15 mouse cellular contexts compared by ENCODE assay signal in the genomic region with DNA sequence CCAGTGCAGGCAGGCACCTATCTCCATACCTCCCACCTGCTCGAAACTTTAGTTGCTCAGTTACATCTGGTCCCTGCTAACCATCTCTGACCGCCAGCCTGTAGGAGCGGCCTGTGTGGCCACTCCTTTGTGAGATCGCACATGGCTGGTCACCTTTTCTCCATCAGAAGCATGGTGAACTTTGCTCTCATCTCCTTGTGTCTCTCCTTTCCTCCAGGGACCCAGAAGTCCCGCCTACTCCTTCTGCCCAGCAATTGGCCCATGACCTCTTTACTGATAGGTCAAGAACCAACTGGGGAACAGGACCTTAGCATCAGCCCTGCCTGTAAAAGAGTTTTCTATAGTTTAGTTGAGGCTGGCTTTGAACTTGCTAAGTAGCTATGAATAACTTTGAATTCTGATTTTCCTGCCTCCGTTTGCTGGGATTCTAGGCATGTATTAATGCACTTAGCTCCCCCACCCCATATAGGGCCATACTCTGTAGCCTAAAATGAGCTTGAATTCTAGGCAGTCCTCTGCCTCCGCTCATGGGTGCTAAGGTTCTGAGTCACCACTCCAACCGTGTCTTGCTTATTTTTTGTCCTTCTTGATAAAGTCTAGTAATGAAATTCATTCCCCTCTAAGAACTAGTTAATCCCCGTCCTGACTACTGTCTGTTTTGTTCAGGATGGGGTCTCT. TPM values are rescaled to one million over a fixed set of nuclear protein-coding genes. Genes with fewer than 3 reads are reported as not detected.
DNase-seq lines count a peak whose midpoint lies in the region; ATAC-seq and TF ChIP-seq lines count a peak whose summit lies in the region.
"Had no signal": no experiment of that assay in that cellular context is flagged by ENCODE, and none has a peak within 500 bp of the region (broad histone marks: within the 10 kb centered on the region; RNA-seq: fewer than 3 reads in every experiment).

No protein-coding gene starts in this region.

- peaks cover 52% of the 10 kb centered on the region for H3K79me2 ChIP-seq in CH12.LX (replicated peaks; ENCODE audit: control insufficient read depth, extremely low read depth, insufficient read depth, poor library complexity, severe bottlenecking)

- DNase-seq in midbrain, embryonic 11.5 days (ENCODE audit: low spot score, missing footprints) = peak; percentile 21
- DNase-seq in midbrain, embryonic 10.5 days (ENCODE audit: low spot score) = no peak
- peak; percentile 20 to 41 for DNase-seq in B cell, adult 2 months
- DNase-seq in CH12.LX (ENCODE audit: extremely low read depth) = peak; percentile 93
- DNase-seq: adrenal gland, postnatal 10 days; cerebellum, postnatal 25 days; gastrocnemius, postnatal 14 days had no signal

- 0 out of 2 replicates have a peak, but pooled peaks cover 3% of the 10 kb centered on the region for H3K4me1 ChIP-seq in midbrain, embryonic 11.5 days (ENCODE audit: control insufficient read depth, insufficient read depth, low read length)
- H3K4me1 ChIP-seq in midbrain, embryonic 10.5 days = peaks cover 9% of the 10 kb centered on the region
- H3K4me1 ChIP-seq in CH12.LX (ENCODE audit: control insufficient read depth in 1 of 2, insufficient read depth in 2 of 2) = peaks cover 15 to 42% of the 10 kb centered on the region in 2 experiments
- H3K4me1 ChIP-seq in brown adipose tissue, adult 24 weeks (ENCODE audit: control insufficient read depth, insufficient read depth, insufficient read length, low read length) = peaks cover 4% of the 10 kb centered on the region
- peaks cover 2% of the 10 kb centered on the region for H3K4me1 ChIP-seq in forebrain, embryonic 16.5 days (replicated peaks; ENCODE audit: control insufficient read depth, insufficient read depth, low read length)

- H3K27me3 ChIP-seq in midbrain, embryonic 11.5 days (ENCODE audit: control insufficient read depth, insufficient read depth, low read length) = no peaks in the 10 kb centered on the region
- H3K27me3 ChIP-seq in midbrain, embryonic 10.5 days (ENCODE audit: low read depth, poor library complexity, severe bottlenecking) = no peaks in the 10 kb centered on the region
- H3K27me3 ChIP-seq in CH12.LX (replicated peaks) = no peaks in the 10 kb centered on the region
- no peaks in the 10 kb centered on the region for H3K27me3 ChIP-seq in forebrain, embryonic 16.5 days (replicated peaks; ENCODE audit: control insufficient read depth, insufficient read depth, low read length)
- H3K27me3 ChIP-seq: embryonic facial prominence, embryonic 13.5 days; lung, embryonic 15.5 days had no signal

- no peaks in the 10 kb centered on the region for H3K36me3 ChIP-seq in midbrain, embryonic 11.5 days (ENCODE audit: control insufficient read depth, insufficient read depth, low read length)
- H3K36me3 ChIP-seq in midbrain, embryonic 10.5 days = no peaks in the 10 kb centered on the region
- H3K36me3 ChIP-seq in CH12.LX (replicated peaks in 1 of 2; ENCODE audit: control insufficient read depth in 1 of 2, insufficient read depth in 1 of 2, low read length in 1 of 2) = peaks cover 0 to 14% of the 10 kb centered on the region in 2 experiments
- H3K36me3 ChIP-seq in forebrain, embryonic 16.5 days (ENCODE audit: control insufficient read depth, insufficient read depth) = no peaks in the 10 kb centered on the region

- H3K9me3 ChIP-seq in midbrain, embryonic 11.5 days (ENCODE audit: control insufficient read depth, low read length) = no peaks in the 10 kb centered on the region
- H3K9me3 ChIP-seq in midbrain, embryonic 10.5 days (replicated peaks) = no peaks in the 10 kb centered on the region
- H3K9me3 ChIP-seq in CH12.LX (replicated peaks; ENCODE audit: low read length) = no peaks in the 10 kb centered on the region
- no peaks in the 10 kb centered on the region for H3K9me3 ChIP-seq in forebrain, embryonic 16.5 days (ENCODE audit: control insufficient read depth, low read length)
- H3K9me3 ChIP-seq: embryonic facial prominence, embryonic 13.5 days; lung, embryonic 15.5 days had no signal

- in situ Hi-C loops in CH12.LX (cut with MboI; ENCODE audit: low pct_ligation_motif_present, low pct_unique_long_range_greater_than_20kb, low sequenced_read_pairs) = loop anchor here (5.0 kb wide), 1 partner anchor 43 kb away; no protein-coding TSS in a partner anchor

- no peak for TF ChIP-seq EP300 in CH12.LX (IDR thresholded peaks at IDR 0.05; ENCODE audit: low read length)

- H3K9ac ChIP-seq in midbrain, embryonic 11.5 days (ENCODE audit: low read length) = no peak overlapping the region
- peak overlapping the region; percentile 67 for H3K9ac ChIP-seq in CH12.LX (ENCODE audit: insufficient read depth, low read depth)
- H3K9ac ChIP-seq in forebrain, embryonic 16.5 days (replicated peaks; ENCODE audit: low read depth, low read length) = no peak overlapping the region
- H3K9ac ChIP-seq: embryonic facial prominence, embryonic 13.5 days; lung, embryonic 15.5 days had no signal

- TF ChIP-seq CTCF in CH12.LX (conservative IDR thresholded peaks at IDR 0.05 in 1 of 2, IDR thresholded peaks at IDR 0.05 in 1 of 2; ENCODE audit: low read depth in 2 of 2, low read length in 2 of 2) = no peak

- TF ChIP-seq POLR2A in CH12.LX (IDR thresholded peaks at IDR 0.05; ENCODE audit: low read depth, low read length) = peak; percentile 90

- TF ChIP-seq RAD21 in CH12.LX (IDR thresholded peaks at IDR 0.05; ENCODE audit: low read depth, low read length) = no peak

- no peak overlapping the region for H3K4me3 ChIP-seq in midbrain, embryonic 11.5 days (ENCODE audit: low read depth, low read length)
- no peak overlapping the region for H3K4me3 ChIP-seq in midbrain, embryonic 10.5 days
- H3K4me3 ChIP-seq in CH12.LX (replicated peaks in 1 of 3; ENCODE audit: low read depth in 2 of 3, low read length in 2 of 3, poor library complexity in 1 of 3) = peak overlapping the region; percentile 67 to 91 (median 80)
- no peak overlapping the region for H3K4me3 ChIP-seq in brown adipose tissue, adult 24 weeks (ENCODE audit: insufficient read depth, low read depth, low read length)
- no peak overlapping the region for H3K4me3 ChIP-seq in forebrain, embryonic 16.5 days (replicated peaks; ENCODE audit: low read length)
- H3K4me3 ChIP-seq: embryonic facial prominence, embryonic 13.5 days; lung, embryonic 15.5 days had no signal

- no peak for ATAC-seq in midbrain, embryonic 11.5 days (ENCODE audit: low FRiP score)
- no peak for ATAC-seq in granulocyte monocyte progenitor cell, adult 5-6 weeks (replicated peaks; ENCODE audit: poor library complexity, severe bottlenecking)
- ATAC-seq in forebrain, embryonic 16.5 days = no peak
- ATAC-seq: forebrain, embryonic 14.5 days; hindbrain, embryonic 16.5 days had no signal

- WGBS in midbrain, embryonic 11.5 days = 81% methylated on average over 9 of the region's 9 CpGs
- WGBS in midbrain, embryonic 10.5 days = 90% methylated on average over 9 of the region's 9 CpGs
- 83% methylated on average over 9 of the region's 9 CpGs for WGBS in forebrain, embryonic 16.5 days

- no peak overlapping the region for H3K4me2 ChIP-seq in midbrain, embryonic 11.5 days
- H3K4me2 ChIP-seq in CH12.LX (ENCODE audit: insufficient read depth, low read depth, poor library complexity, severe bottlenecking) = peak overlapping the region; percentile 88
- H3K4me2 ChIP-seq in forebrain, embryonic 16.5 days (ENCODE audit: low read length) = no peak overlapping the region
- H3K4me2 ChIP-seq: embryonic facial prominence, embryonic 13.5 days; lung, embryonic 15.5 days had no signal

- dilution Hi-C loops in CH12.LX (cut with MboI; ENCODE audit: extremely low pct_ligation_motif_present, extremely low pct_unique_long_range_greater_than_20kb, low sequenced_read_pairs) = no loop called here

- H3K27ac ChIP-seq in midbrain, embryonic 11.5 days (ENCODE audit: low read depth, low read length) = no peak overlapping the region
- H3K27ac ChIP-seq in midbrain, embryonic 10.5 days (replicated peaks) = no peak overlapping the region
- peak overlapping the region; percentile 93 for H3K27ac ChIP-seq in CH12.LX (ENCODE audit: insufficient read depth, low read depth)
- 0 out of 2 replicates have a peak overlapping the region, but pooled peaks have one; percentile 11 for H3K27ac ChIP-seq in brown adipose tissue, adult 24 weeks (replicated peaks; ENCODE audit: low read depth, low read length)
- no peak overlapping the region for H3K27ac ChIP-seq in forebrain, embryonic 16.5 days (ENCODE audit: low read length)
- H3K27ac ChIP-seq: embryonic facial prominence, embryonic 13.5 days; kidney, postnatal 0 days; lung, embryonic 15.5 days had no signal

RNA-seq across cellular contexts. Expression of a gene that starts 9.4 kb away (rescaled TPM):
- 7.1 and 7.3 TPM in 2 replicates for polyA plus RNA-seq in midbrain, embryonic 11.5 days (2014; fragmentation: Nextera tagmentation; extraction: Ambion mirVana)
- polyA plus RNA-seq in midbrain, embryonic 10.5 days (2016; fragmentation: Nextera tagmentation; extraction: Ambion mirVana) = 7.5 and 10.1 TPM in 2 replicates
- total RNA-seq in CH12.LX (2012; rRNA removed) (20.8 and 31.5 TPM in 2 replicates), CH12.LX (2014; rRNA removed) (20.1 and 21.1 TPM in 2 replicates)
- 15.8 and 22.9 TPM in 2 replicates for polyA plus RNA-seq in CH12.LX (2012; ENCODE audit: insufficient read length, low read depth)
- 6.6 and 16.6 TPM in 2 replicates for polyA plus RNA-seq in brown adipose tissue, adult 24 weeks (2012; ENCODE audit: insufficient read depth, insufficient read length, missing spikeins)
- total RNA-seq in granulocyte monocyte progenitor cell, adult 5-6 weeks (2014; fragmentation: Nextera tagmentation) = 23.5 and 32.3 TPM in 2 replicates
- 17.1 and 17.8 TPM in 2 replicates for total RNA-seq in granulocyte monocyte progenitor cell, adult 5-6 weeks (2017)
- polyA plus RNA-seq in forebrain, embryonic 16.5 days (2015; fragmentation: Nextera tagmentation; extraction: Ambion mirVana) = 16.1 and 17.9 TPM in 2 replicates

RNA-seq across cellular contexts. Expression of a gene that starts 11.8 kb away (rescaled TPM):
- 27.1 and 29.9 TPM in 2 replicates for polyA plus RNA-seq in midbrain, embryonic 11.5 days (2014; fragmentation: Nextera tagmentation; extraction: Ambion mirVana)
- polyA plus RNA-seq in midbrain, embryonic 10.5 days (2016; fragmentation: Nextera tagmentation; extraction: Ambion mirVana) = 32.9 and 37.2 TPM in 2 replicates
- total RNA-seq in CH12.LX (2012; rRNA removed) (134 and 153 TPM in 2 replicates), CH12.LX (2014; rRNA removed) (156 and 170 TPM in 2 replicates)
- polyA plus RNA-seq in CH12.LX (2012; ENCODE audit: insufficient read length, low read depth) = 121 and 166 TPM in 2 replicates
- 30.4 and 48.6 TPM in 2 replicates for polyA plus RNA-seq in brown adipose tissue, adult 24 weeks (2012; ENCODE audit: insufficient read depth, insufficient read length, missing spikeins)
- 56.8 and 75.0 TPM in 2 replicates for total RNA-seq in granulocyte monocyte progenitor cell, adult 5-6 weeks (2014; fragmentation: Nextera tagmentation)
- total RNA-seq in granulocyte monocyte progenitor cell, adult 5-6 weeks (2017) = 54.4 and 80.8 TPM in 2 replicates
- polyA plus RNA-seq in forebrain, embryonic 16.5 days (2015; fragmentation: Nextera tagmentation; extraction: Ambion mirVana) = 52.4 and 52.7 TPM in 2 replicates

RNA-seq across cellular contexts. Expression of a gene that starts 23.8 kb away (rescaled TPM):
- polyA plus RNA-seq in midbrain, embryonic 11.5 days (2014; fragmentation: Nextera tagmentation; extraction: Ambion mirVana) = 21.7 and 25.0 TPM in 2 replicates
- 32.1 and 33.4 TPM in 2 replicates for polyA plus RNA-seq in midbrain, embryonic 10.5 days (2016; fragmentation: Nextera tagmentation; extraction: Ambion mirVana)
- total RNA-seq in CH12.LX (2012; rRNA removed) (18.0 and 19.3 TPM in 2 replicates), CH12.LX (2014; rRNA removed) (16.2 and 17.6 TPM in 2 replicates)
- polyA plus RNA-seq in CH12.LX (2012; ENCODE audit: insufficient read length, low read depth) = 21.3 and 24.1 TPM in 2 replicates
- polyA plus RNA-seq in brown adipose tissue, adult 24 weeks (2012; ENCODE audit: insufficient read depth, insufficient read length, missing spikeins) = 3.6 and 4.8 TPM in 2 replicates
- 13.5 and 26.7 TPM in 2 replicates for total RNA-seq in granulocyte monocyte progenitor cell, adult 5-6 weeks (2014; fragmentation: Nextera tagmentation)
- 22.2 and 30.6 TPM in 2 replicates for total RNA-seq in granulocyte monocyte progenitor cell, adult 5-6 weeks (2017)
- polyA plus RNA-seq in forebrain, embryonic 16.5 days (2015; fragmentation: Nextera tagmentation; extraction: Ambion mirVana) = 36.0 and 38.3 TPM in 2 replicates

RNA-seq across cellular contexts. Expression of a gene that starts 32.2 kb away (rescaled TPM):
- polyA plus RNA-seq in midbrain, embryonic 11.5 days (2014; fragmentation: Nextera tagmentation; extraction: Ambion mirVana) = 11.4 and 14.2 TPM in 2 replicates
- polyA plus RNA-seq in midbrain, embryonic 10.5 days (2016; fragmentation: Nextera tagmentation; extraction: Ambion mirVana) = 14.5 and 14.9 TPM in 2 replicates
- total RNA-seq in CH12.LX (2012; rRNA removed) = 18.2 TPM in 2 replicates
- total RNA-seq in CH12.LX (2014; rRNA removed) = 15.9 and 16.2 TPM in 2 replicates
- 7.6 and 8.6 TPM in 2 replicates for polyA plus RNA-seq in CH12.LX (2012; ENCODE audit: insufficient read length, low read depth)
- 10.8 and 14.4 TPM in 2 replicates for polyA plus RNA-seq in brown adipose tissue, adult 24 weeks (2012; ENCODE audit: insufficient read depth, insufficient read length, missing spikeins)
- 8.3 and 9.6 TPM in 2 replicates for total RNA-seq in granulocyte monocyte progenitor cell, adult 5-6 weeks (2014; fragmentation: Nextera tagmentation)
- total RNA-seq in granulocyte monocyte progenitor cell, adult 5-6 weeks (2017) = 11.6 and 18.0 TPM in 2 replicates
- polyA plus RNA-seq in forebrain, embryonic 16.5 days (2015; fragmentation: Nextera tagmentation; extraction: Ambion mirVana) = 16.9 and 17.5 TPM in 2 replicates

RNA-seq across cellular contexts. Expression of a gene that starts 32.3 kb away (rescaled TPM):
- polyA plus RNA-seq in midbrain, embryonic 11.5 days (2014; fragmentation: Nextera tagmentation; extraction: Ambion mirVana) = 819 and 852 TPM in 2 replicates
- 733 and 761 TPM in 2 replicates for polyA plus RNA-seq in midbrain, embryonic 10.5 days (2016; fragmentation: Nextera tagmentation; extraction: Ambion mirVana)
- total RNA-seq in CH12.LX (2012; rRNA removed) = 255 and 369 TPM in 2 replicates
- total RNA-seq in CH12.LX (2014; rRNA removed) = 336 and 356 TPM in 2 replicates
- polyA plus RNA-seq in CH12.LX (2012; ENCODE audit: insufficient read length, low read depth) = 494 and 529 TPM in 2 replicates
- polyA plus RNA-seq in brown adipose tissue, adult 24 weeks (2012; ENCODE audit: insufficient read depth, insufficient read length, missing spikeins) = 232 and 572 TPM in 2 replicates
- 391 and 511 TPM in 2 replicates for total RNA-seq in granulocyte monocyte progenitor cell, adult 5-6 weeks (2014; fragmentation: Nextera tagmentation)
- total RNA-seq in granulocyte monocyte progenitor cell, adult 5-6 weeks (2017) = 153 and 178 TPM in 2 replicates
- 505 and 526 TPM in 2 replicates for polyA plus RNA-seq in forebrain, embryonic 16.5 days (2015; fragmentation: Nextera tagmentation; extraction: Ambion mirVana)

Comparison
In these comparisons a context has a peak if more than half of its experiments do, and no peak if none do; other contexts are left out.
1. H3K27ac ChIP-seq: peak in CH12.LX (single experiment) and brown adipose tissue, adult 24 weeks (single experiment); none in midbrain, embryonic 11.5 days (single experiment), midbrain, embryonic 10.5 days (single experiment) and forebrain, embryonic 16.5 days (single experiment).
2. H3K4me3 ChIP-seq: peak in CH12.LX (3 of 3); none in midbrain, embryonic 11.5 days (single experiment), midbrain, embryonic 10.5 days (single experiment), brown adipose tissue, adult 24 weeks (single experiment) and forebrain, embryonic 16.5 days (single experiment).